Mouse (Mus musculus): ENCODE results near the gene Pla2g4b.
A peak's percentile ranks its signal among the peaks of the same experiment; 100 is the strongest.

GRCm38 (mm10) chr2:120026984-120027949 lies 6.0 kb upstream of the Pla2g4b start, which contains the start of the genes Jmjd7 and Gm28042:
- peak; percentile 73 for TF ChIP-seq POLR2A (IDR thresholded peaks at IDR 0.05; ENCODE audit: borderline replicate concordance, insufficient read depth, low read length)
- TF ChIP-seq CTCF (IDR thresholded peaks at IDR 0.05; ENCODE audit: borderline replicate concordance, insufficient read depth, low read depth, low read length) = no peak
